Mouse (Mus musculus) monocyte, adult 2 months (primary cell): ENCODE data around the gene Ppp2r1a.

ENCODE experiments used
- DNase-seq, 2 experiments: peaks; one replicate each; pipeline ENCODE4 v3.0.0; 2022; ENCODE audit warnings: low spot score in 2 of 2, low read depth in 1 of 2

Ppp2r1a gene

GRCm38 (mm10) chr17:20944985-20945891, at the start of gene Ppp2r1a:
Gene Ppp2r1a, plus strand, starts transcription at chr17:20945311.
- DNase-seq, result peak; percentile 98 to 99

GRCm38 (mm10) chr17:20904991-20905390, 40.1 kb upstream of the Ppp2r1a start, which contains the start of gene Vmn1r231:
Gene Vmn1r231, minus strand, starts transcription at chr17:20905091.
- no peak for DNase-seq

- no peak for DNase-seq
These were observed 25.5 kb upstream of the Ppp2r1a start, which contains the start of gene Vmn1r232 for GRCm38 (mm10) chr17:20919614-20920013. Gene Vmn1r232, minus strand, starts transcription at chr17:20919714.

- no peak for DNase-seq
These were observed 885 bp upstream of the Ppp2r1a start for GRCm38 (mm10) chr17:20944226-20944625.

- DNase-seq, result no peak
These were observed 985 bp downstream of the Ppp2r1a start for GRCm38 (mm10) chr17:20946026-20946565.

GRCm38 (mm10) chr17:20946636-20947035, 1.5 kb downstream of the Ppp2r1a start:
- no peak for DNase-seq

- no peak for DNase-seq
These were observed 15.3 kb downstream of the Ppp2r1a start for GRCm38 (mm10) chr17:20960386-20960785.

- no peak for DNase-seq
These were observed 20.3 kb downstream of the Ppp2r1a start for GRCm38 (mm10) chr17:20965421-20965820.

- no peak for DNase-seq
These were observed 21.6 kb downstream of the Ppp2r1a start for GRCm38 (mm10) chr17:20966681-20967080.

- DNase-seq, result no peak
These were observed 48.6 kb downstream of the Ppp2r1a start for GRCm38 (mm10) chr17:20993716-20994115.

GRCm38 (mm10) chr17:20996364-20996763, 51.3 kb downstream of the Ppp2r1a start, which contains the start of gene Vmn1r233:
Gene Vmn1r233, minus strand, starts transcription at chr17:20996464.
- no peak for DNase-seq

- DNase-seq, result peak; percentile 50 to 63
These were observed 63.5 kb downstream of the Ppp2r1a start, which contains the start of gene Zfp160 for GRCm38 (mm10) chr17:21008382-21009331. Gene Zfp160, plus strand, starts transcription at chr17:21008903.

- DNase-seq, result no peak
These were observed 64.6 kb downstream of the Ppp2r1a start for GRCm38 (mm10) chr17:21009726-21010125.
